Mouse (Mus musculus): ENCODE data around the gene Hs3st3b1.

GRCm38 (mm10) chr11:63897011-63897410, 25.1 kb downstream of the Hs3st3b1 start:
- no peak for TF ChIP-seq POLR2A (IDR thresholded peaks at IDR 0.05; ENCODE audit: borderline replicate concordance, control insufficient read depth, low read depth, low read length)
- no peak for TF ChIP-seq CTCF (IDR thresholded peaks at IDR 0.05; ENCODE audit: control insufficient read depth, insufficient read depth, low read length)

Measured in bone marrow, adult 2 months (tissue).